Mouse (Mus musculus) CH12.LX (cell line): ENCODE measurements around the gene Esam. TPM values are rescaled to one million over a fixed set of nuclear protein-coding genes. Genes with fewer than 3 reads are reported as not detected.

Experiments
- DNase-seq: peaks from one replicate; pipeline ENCODE4 v3.0.0-alpha.2; 2013; ENCODE audit errors: extremely low read depth
- H3K27ac ChIP-seq: 2 replicates; pipeline ENCODE4 v1.5.1; 2012; ENCODE audit warnings: low read depth, mild to moderate bottlenecking, control low read depth, moderate library complexity; ENCODE audit not compliant: insufficient read depth
- H3K27me3 ChIP-seq: replicated peaks from 2 replicates; pipeline ENCODE3; 2012; ENCODE audit warnings: inconsistent platforms
- H3K36me3 ChIP-seq, 2 experiments: replicated peaks in 1 of 2; 2 replicates each; pipeline versions ENCODE3 to v1.6.1; 2012; ENCODE audit warnings: inconsistent platforms in 1 of 2, low read length in 1 of 2, mild to moderate bottlenecking in 1 of 2, mixed read lengths in 1 of 2, moderate library complexity in 1 of 2; ENCODE audit not compliant: control insufficient read depth in 1 of 2, insufficient read depth in 1 of 2
- H3K4me1 ChIP-seq, 2 experiments: 2 replicates each; pipeline ENCODE4 v1.6.1; 2012; ENCODE audit warnings: inconsistent platforms in 1 of 2, moderate library complexity in 1 of 2; ENCODE audit not compliant: insufficient read depth in 2 of 2, control insufficient read depth in 1 of 2
- H3K4me2 ChIP-seq: 2 replicates; pipeline ENCODE4 v1.6.1; 2012; ENCODE audit warnings: low read depth, mild to moderate bottlenecking, control low read depth; ENCODE audit not compliant: poor library complexity, insufficient read depth, severe bottlenecking
- H3K4me3 ChIP-seq, 3 experiments: fragments of 150-350 bp in 1 of 3; sonication (generic) in 1 of 3; replicated peaks in 1 of 3; 2 replicates each; pipeline versions ENCODE3 to v1.5.1; 2011 to 2012; ENCODE audit warnings: low read depth in 2 of 3, low read length in 2 of 3, mild to moderate bottlenecking in 2 of 3, moderate library complexity in 2 of 3, control low read depth in 1 of 3, improper control_type of control experiment in 1 of 3, inconsistent platforms in 1 of 3, mixed read lengths in 1 of 3; ENCODE audit not compliant: poor library complexity in 1 of 3
- H3K79me2 ChIP-seq: replicated peaks from 2 replicates; pipeline ENCODE4 v1.6.1; 2012; ENCODE audit warnings: mild to moderate bottlenecking, moderate library complexity; ENCODE audit not compliant: control insufficient read depth, poor library complexity, insufficient read depth, severe bottlenecking; ENCODE audit errors: extremely low read depth
- H3K9ac ChIP-seq: 2 replicates; pipeline ENCODE4 v1.6.1; 2012; ENCODE audit warnings: low read depth, mild to moderate bottlenecking, control low read depth, moderate library complexity; ENCODE audit not compliant: insufficient read depth
- H3K9me3 ChIP-seq: replicated peaks from 2 replicates; pipeline ENCODE3; 2012; ENCODE audit warnings: low read length, inconsistent platforms, mixed read lengths
- CTCF ChIP-seq, 2 experiments: IDR thresholded peaks in 1 of 2; conservative IDR thresholded peaks in 1 of 2; 2 replicates each; pipeline ENCODE4 v1.5.1; 2011 to 2012; ENCODE audit warnings: low read depth in 2 of 2, low read length in 2 of 2, improper control_type of control experiment in 1 of 2, inconsistent platforms in 1 of 2, mild to moderate bottlenecking in 1 of 2, moderate library complexity in 1 of 2
- ETS1 ChIP-seq: conservative IDR thresholded peaks from 2 replicates; pipeline ENCODE4 v1.6.1; 2012; ENCODE audit warnings: low read depth, mild to moderate bottlenecking, inconsistent platforms, low read length, improper control_type of control experiment, moderate library complexity
- IRF4 ChIP-seq: IDR thresholded peaks from 2 replicates; pipeline ENCODE4 v1.6.1; 2014; ENCODE audit warnings: low read depth, mild to moderate bottlenecking, inconsistent platforms, low read length, improper control_type of control experiment
- JUND ChIP-seq: conservative IDR thresholded peaks from 2 replicates; pipeline ENCODE4 v1.6.1; 2011; ENCODE audit warnings: low read depth, low read length, improper control_type of control experiment
- KAT2A ChIP-seq: IDR thresholded peaks from 2 replicates; pipeline ENCODE4 v1.6.1; 2012; ENCODE audit warnings: low read length, improper control_type of control experiment, inconsistent platforms; ENCODE audit not compliant: insufficient replicate concordance
- MAX ChIP-seq: IDR thresholded peaks from 2 replicates; pipeline ENCODE4 v1.6.1; 2011; ENCODE audit warnings: low read length, improper control_type of control experiment
- MAZ ChIP-seq: IDR thresholded peaks from 2 replicates; pipeline ENCODE4 v1.6.1; 2012; ENCODE audit warnings: low read depth, mild to moderate bottlenecking, inconsistent platforms, low read length, improper control_type of control experiment, moderate library complexity
- RAD21 ChIP-seq: IDR thresholded peaks from 2 replicates; pipeline ENCODE4 v1.6.1; 2011; ENCODE audit warnings: low read depth, mild to moderate bottlenecking, low read length, improper control_type of control experiment, moderate library complexity
- SIN3A ChIP-seq: IDR thresholded peaks from 2 replicates; pipeline ENCODE4 v1.6.1; 2012; ENCODE audit warnings: low read length, improper control_type of control experiment, inconsistent platforms
- TBP ChIP-seq: conservative IDR thresholded peaks from 2 replicates; pipeline ENCODE4 v1.6.1; 2011; ENCODE audit warnings: low read depth, low read length, improper control_type of control experiment
- USF1 ChIP-seq: IDR thresholded peaks from 2 replicates; pipeline ENCODE4 v1.6.1; 2014; ENCODE audit warnings: low read depth, mild to moderate bottlenecking, inconsistent platforms, low read length, improper control_type of control experiment
- USF2 ChIP-seq: conservative IDR thresholded peaks from 2 replicates; pipeline ENCODE4 v1.6.1; 2011; ENCODE audit warnings: low read depth, low read length, improper control_type of control experiment
- dilution Hi-C: fragments of 300-500 bp; cut with MboI; formaldehyde crosslinking; loops from 2 replicates; pipeline ENCODE4 v1.14.3; 2020; ENCODE audit warnings: low sequenced_read_pairs; ENCODE audit not compliant: extremely low pct_unique_long_range_greater_than_20kb, extremely low pct_ligation_motif_present
- in situ Hi-C: fragments of 300-500 bp; cut with MboI; formaldehyde crosslinking; loops from 3 replicates; pipeline ENCODE4 v1.14.3; 2019; ENCODE audit warnings: low sequenced_read_pairs, low pct_ligation_motif_present, low pct_unique_long_range_greater_than_20kb, mixed read lengths
- polyA plus RNA-seq: library from polyadenylated mRNA; unstranded; fragments of >175 nt; gene quantifications from 2 replicates; pipeline ENCODE4 v1.2.1, GENCODE M21; 2012; ENCODE audit warnings: low read depth; ENCODE audit not compliant: insufficient read length
- total RNA-seq, 2 experiments: library from RNA; depleted of rRNA; stranded (reverse); fragments of 300-350 nt in 1 of 2; fragments of >200 nt in 1 of 2; gene quantifications; 2 replicates each; pipeline ENCODE4 v1.2.3; 2012 to 2014

Gene Esam
- total and polyA plus RNA-seq, 3 experiments = 0.21 to 0.42 (median 0.37) TPM

DNA sequence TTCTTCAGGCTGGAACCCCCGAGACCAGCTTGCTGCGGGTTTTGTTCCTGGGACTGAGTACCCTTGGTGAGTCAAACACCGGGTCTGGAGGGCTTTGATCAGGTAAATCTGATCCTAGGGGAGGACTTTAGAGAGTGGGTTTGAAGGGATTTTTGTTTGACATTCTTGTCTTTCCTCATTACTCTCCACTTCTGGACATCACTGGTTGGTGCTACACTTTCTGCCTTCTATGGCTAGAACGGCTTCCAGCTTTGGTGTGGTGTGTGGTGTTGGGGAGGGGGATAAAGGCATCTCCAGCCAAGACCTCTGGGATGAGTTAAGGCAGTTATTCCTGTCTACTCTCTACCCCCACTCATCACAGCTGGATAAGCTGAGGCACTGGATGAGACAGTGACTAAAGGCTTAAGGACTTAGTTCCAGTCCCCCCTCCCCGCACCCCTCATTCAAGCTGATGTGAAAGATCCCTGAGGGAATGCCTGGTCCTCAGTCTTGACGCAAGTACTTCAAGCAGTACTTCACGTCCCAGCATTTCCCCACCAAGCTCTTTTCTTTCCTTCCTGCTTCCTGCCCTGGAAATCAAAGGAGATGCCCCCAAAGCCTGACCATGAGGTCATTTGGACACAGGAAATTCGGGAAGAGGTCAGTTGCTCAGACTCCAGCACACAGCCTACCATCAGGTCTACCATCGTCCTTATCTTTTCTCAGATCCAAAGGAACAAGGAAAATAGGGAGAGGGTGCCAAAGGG lies 520 bp downstream of the Esam start:
- peaks cover 14 to 38% of the 10 kb centered on the region in 2 experiments for H3K4me1 ChIP-seq
- in situ Hi-C loops (no loop called here), dilution Hi-C loops (no loop called here)
- H3K79me2 ChIP-seq = no peaks in the 10 kb centered on the region
- H3K9me3 ChIP-seq = no peaks in the 10 kb centered on the region
- peaks cover 0 to 13% of the 10 kb centered on the region in 2 experiments for H3K36me3 ChIP-seq
- TF ChIP-seq KAT2A (no peak), TBP (no peak), SIN3A (no peak), IRF4 (no peak), USF1 (no peak), MAZ (no peak), USF2 (no peak)
- TF ChIP-seq, all 38 proteins: peak for 0
- no peak overlapping the region for H3K9ac ChIP-seq
- H3K27ac ChIP-seq = no peak overlapping the region
- no peak overlapping the region for H3K4me2 ChIP-seq
- no peaks in the 10 kb centered on the region for H3K27me3 ChIP-seq
- no peak for DNase-seq
- H3K4me3 ChIP-seq = no peak overlapping the region

DNA sequence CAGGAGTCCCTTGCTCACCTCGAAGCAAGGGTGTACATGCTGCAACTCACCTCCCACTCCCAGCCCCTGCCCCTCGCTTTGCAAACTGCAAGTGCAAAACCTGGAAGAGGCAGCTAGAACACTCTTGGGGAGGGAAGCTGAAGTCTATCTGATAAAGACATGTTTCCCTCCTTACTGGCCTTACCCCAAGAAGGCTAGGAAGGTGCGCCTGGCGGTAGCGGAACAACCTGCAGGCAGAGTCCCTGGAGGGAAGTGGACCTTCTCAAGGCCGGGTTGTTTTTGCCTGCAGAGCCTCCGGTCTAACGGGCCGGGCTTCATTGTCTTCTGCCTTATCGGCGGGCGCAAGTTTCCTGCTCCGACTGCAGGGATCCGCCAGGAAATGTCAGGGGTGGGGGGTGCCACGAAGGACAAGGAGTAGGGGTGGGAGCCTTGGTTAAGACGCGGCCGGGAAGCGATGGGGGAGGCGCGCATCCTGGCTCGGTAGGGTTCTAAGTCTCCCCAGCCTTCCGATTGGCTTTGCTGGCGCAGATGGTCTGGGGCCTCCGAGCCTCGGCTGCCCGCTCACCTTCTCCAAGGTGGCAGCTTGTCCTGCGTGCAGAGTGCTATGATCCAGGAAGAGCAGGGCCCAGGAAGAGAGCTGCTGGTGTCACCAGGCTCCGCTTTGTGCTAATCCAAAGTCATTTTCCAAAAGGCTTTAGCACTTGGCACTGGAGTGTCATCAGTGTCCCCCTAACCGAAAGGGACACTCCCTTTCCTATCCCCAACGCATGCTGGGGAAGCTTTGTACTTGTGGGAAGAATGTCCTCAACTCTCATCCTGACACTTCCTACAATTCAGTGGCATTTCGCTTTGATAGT lies 2.4 kb downstream of the Esam start:
- Histone ChIP-seq H3K4me1 (peaks cover 14 to 36% of the 10 kb centered on the region in 2 experiments), H3K27ac (peak overlapping the region; percentile 11; the same call in 1 of the 2 replicates)

More for the DNA sequence above, 2.4 kb downstream of the Esam start:
- Histone ChIP-seq H3K9me3 (no peaks in the 10 kb centered on the region), H3K79me2 (no peaks in the 10 kb centered on the region), H3K27me3 (no peaks in the 10 kb centered on the region), H3K4me2 (peak overlapping the region; percentile 54), H3K36me3 (peaks cover 0 to 6% of the 10 kb centered on the region in 2 experiments), H3K4me3 (peak overlapping the region in 2 of 3 experiments; percentile 1 to 22), H3K9ac (peak overlapping the region; percentile 47)
- DNase-seq = no peak
- in situ Hi-C loops (no loop called here), dilution Hi-C loops (no loop called here)
- TF ChIP-seq SIN3A (no peak), MAX (0 out of 2 replicates have a peak, but pooled peaks have one; percentile 33), IRF4 (0 out of 2 replicates have a peak, but pooled peaks have one; percentile 22), KAT2A (no peak), RAD21 (no peak), JUND (no peak), ETS1 (no peak), CTCF (conservative IDR thresholded peaks at IDR 0.05 in 1 of 2, IDR thresholded peaks at IDR 0.05 in 1 of 2; ENCODE audit: low read depth in 2 of 2, low read length in 2 of 2) (peak in 1 of 2 experiments; percentile 25; a peak in 1 of 4 replicates)
